Mouse (Mus musculus): ENCODE data around the gene Gm49369. TPM values are rescaled to one million over a fixed set of nuclear protein-coding genes. Genes with fewer than 3 reads are reported as not detected.
"Not testable (repeated sequence)": the region's sequence is repeated elsewhere in the genome, so short reads cannot be mapped to it uniquely, and the experiment has no call there.

The Gm49369 gene
- total RNA-seq, 2 experiments from 2014 or later, result 1.5 to 1.8 TPM

- H3K27ac ChIP-seq, result no peak overlapping the region
- no peak for DNase-seq
- TF ChIP-seq CTCF (IDR thresholded peaks at IDR 0.05), result peak; percentile 19; the same call in 1 of the 2 replicates
- intact Hi-C loops (cut with DNase I), result no loop called here
- H3K4me3 ChIP-seq, result no peak overlapping the region
Observed at GRCm38 (mm10) chr7:142407935-142408334, 25.5 kb upstream of the Gm49369 start.

- H3K27ac ChIP-seq; intact Hi-C loops (cut with DNase I); H3K4me3 ChIP-seq: not testable (repeated sequence)
Observed at GRCm38 (mm10) chr7:142405134-142405533, 22.7 kb upstream of the Gm49369 start.

GRCm38 (mm10) chr7:142403591-142403990 lies 21.1 kb upstream of the Gm49369 start:
- Histone ChIP-seq H3K4me3 (no peak overlapping the region), H3K27ac (no peak overlapping the region)
- intact Hi-C loops (cut with DNase I), result no loop called here
- no peak for DNase-seq
- TF ChIP-seq CTCF (IDR thresholded peaks at IDR 0.05), result no peak

More at GRCm38 (mm10) chr7:142405134-142405533, 22.7 kb upstream of the Gm49369 start:
- not testable (repeated sequence) for DNase-seq

- no peak for TF ChIP-seq CTCF (IDR thresholded peaks at IDR 0.05)
- intact Hi-C loops (cut with DNase I), result no loop called here
- DNase-seq, result no peak
- Histone ChIP-seq H3K4me3 (no peak overlapping the region), H3K27ac (no peak overlapping the region)
Observed at GRCm38 (mm10) chr7:142400750-142401142, 18.3 kb upstream of the Gm49369 start.

DNA sequence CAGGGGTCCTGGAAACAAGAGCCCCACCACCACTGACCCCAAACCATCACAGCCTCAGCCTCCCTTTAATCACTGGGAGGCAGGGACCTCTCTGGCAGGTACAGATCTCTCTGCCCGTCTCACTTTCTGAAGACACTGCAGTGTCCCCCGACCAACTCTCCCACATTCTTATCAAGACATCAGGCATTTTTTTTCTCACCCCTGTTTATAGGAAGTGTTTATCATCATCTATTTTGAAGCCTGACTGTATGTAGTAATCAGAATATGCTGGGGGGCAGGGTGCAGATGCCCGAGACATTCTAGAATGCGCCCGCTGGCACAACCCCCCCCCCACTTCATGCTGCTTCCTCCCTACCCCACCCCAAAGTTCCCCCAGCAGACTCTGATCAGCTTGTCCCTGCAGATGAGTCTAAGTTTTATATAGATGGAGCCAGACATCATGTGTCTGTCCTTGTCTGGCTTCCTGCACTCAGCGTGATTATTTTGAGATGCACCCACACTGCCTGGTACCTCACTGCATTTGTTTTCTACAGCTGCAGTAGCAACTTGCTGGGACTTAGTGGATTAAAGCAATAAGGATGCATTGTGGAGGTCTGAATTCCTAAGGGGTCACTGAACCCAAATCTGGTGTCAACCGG lies 17.8 kb upstream of the Gm49369 start:
- H3K4me3 ChIP-seq, result no peak overlapping the region
- no peak overlapping the region for H3K27ac ChIP-seq
- DNase-seq, result no peak
- no peak for TF ChIP-seq CTCF (IDR thresholded peaks at IDR 0.05)
- intact Hi-C loops (cut with DNase I), result no loop called here

DNA sequence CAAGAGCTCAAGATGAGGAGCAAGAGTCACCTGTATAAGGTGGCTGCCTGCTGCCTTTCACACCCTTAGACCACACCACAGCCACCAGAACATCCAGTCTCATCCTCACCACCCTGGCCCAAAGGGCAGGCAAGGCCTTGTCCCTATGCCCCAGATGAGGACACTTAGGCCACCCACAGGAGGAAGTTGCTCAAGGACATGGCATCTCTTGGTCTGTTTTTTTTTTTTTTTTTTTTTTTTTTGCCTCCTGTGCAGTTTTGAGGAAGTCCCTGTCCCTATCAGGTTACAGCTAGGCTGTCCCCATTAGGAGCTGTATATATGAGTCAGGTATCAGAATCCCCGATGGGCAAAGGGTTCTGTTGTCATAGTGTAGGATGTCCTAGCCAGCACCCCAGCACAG lies 16.8 kb upstream of the Gm49369 start:
- Histone ChIP-seq H3K4me3 (no peak overlapping the region), H3K27ac (peak overlapping the region; percentile 59; the same call in 1 of the 2 replicates)
- intact Hi-C loops (cut with DNase I), result no loop called here
- TF ChIP-seq CTCF (IDR thresholded peaks at IDR 0.05), result no peak
- DNase-seq, result no peak

DNA sequence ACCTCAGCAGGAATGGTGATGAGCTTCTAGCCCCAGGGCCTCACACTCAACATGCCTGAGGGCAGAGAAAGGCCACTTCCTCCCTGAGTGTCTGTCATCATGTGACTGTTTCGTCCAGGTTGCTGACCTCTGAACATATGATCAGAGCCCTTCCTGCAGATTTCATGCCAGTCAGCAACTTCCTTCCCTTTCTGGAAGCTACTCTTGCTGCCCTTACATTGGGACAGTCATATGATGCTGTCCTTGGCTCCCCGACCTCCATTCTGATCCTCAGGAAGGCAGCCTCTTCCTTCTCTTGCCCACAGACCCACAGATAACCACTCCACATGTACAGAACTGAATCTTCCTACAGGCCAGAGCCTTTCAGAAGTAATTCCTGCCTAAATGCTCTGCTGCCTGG lies 15.6 kb upstream of the Gm49369 start:
- no peak for TF ChIP-seq CTCF (IDR thresholded peaks at IDR 0.05)

GRCm38 (mm10) chr7:142396611-142397010 lies 14.1 kb upstream of the Gm49369 start:
- Histone ChIP-seq H3K27ac (no peak overlapping the region), H3K4me3 (no peak overlapping the region)
- TF ChIP-seq CTCF (IDR thresholded peaks at IDR 0.05), result no peak
- DNase-seq, result no peak
- intact Hi-C loops (cut with DNase I), result no loop called here

More for the DNA sequence above, 15.6 kb upstream of the Gm49369 start:
- no peak overlapping the region for H3K4me3 ChIP-seq
- DNase-seq, result no peak
- intact Hi-C loops (cut with DNase I), result no loop called here
- H3K27ac ChIP-seq, result peak overlapping the region; percentile 59

DNA sequence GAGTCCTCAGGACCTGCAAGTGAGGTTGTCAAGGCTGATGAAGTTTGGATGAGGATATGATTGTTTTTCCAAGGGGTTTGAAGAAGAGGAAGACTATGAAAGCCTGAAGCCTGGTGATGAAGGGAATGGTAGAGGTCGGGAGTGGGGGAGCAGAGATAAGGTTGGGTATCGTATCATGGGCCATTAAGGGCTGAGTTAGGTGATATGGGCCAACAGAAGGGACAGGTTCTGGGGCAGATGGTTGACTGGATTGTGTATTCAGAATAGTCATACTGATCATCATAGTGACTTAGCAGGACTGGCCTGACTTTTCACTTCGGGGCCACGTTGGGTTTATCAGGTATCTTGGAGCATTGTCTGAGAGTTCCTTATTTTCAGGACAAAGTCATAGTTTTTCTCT lies 13.0 kb upstream of the Gm49369 start:
- Histone ChIP-seq H3K4me3 (no peak overlapping the region), H3K27ac (peak overlapping the region; percentile 75)
- DNase-seq, result no peak
- TF ChIP-seq CTCF (IDR thresholded peaks at IDR 0.05), result no peak
- intact Hi-C loops (cut with DNase I), result no loop called here

DNA sequence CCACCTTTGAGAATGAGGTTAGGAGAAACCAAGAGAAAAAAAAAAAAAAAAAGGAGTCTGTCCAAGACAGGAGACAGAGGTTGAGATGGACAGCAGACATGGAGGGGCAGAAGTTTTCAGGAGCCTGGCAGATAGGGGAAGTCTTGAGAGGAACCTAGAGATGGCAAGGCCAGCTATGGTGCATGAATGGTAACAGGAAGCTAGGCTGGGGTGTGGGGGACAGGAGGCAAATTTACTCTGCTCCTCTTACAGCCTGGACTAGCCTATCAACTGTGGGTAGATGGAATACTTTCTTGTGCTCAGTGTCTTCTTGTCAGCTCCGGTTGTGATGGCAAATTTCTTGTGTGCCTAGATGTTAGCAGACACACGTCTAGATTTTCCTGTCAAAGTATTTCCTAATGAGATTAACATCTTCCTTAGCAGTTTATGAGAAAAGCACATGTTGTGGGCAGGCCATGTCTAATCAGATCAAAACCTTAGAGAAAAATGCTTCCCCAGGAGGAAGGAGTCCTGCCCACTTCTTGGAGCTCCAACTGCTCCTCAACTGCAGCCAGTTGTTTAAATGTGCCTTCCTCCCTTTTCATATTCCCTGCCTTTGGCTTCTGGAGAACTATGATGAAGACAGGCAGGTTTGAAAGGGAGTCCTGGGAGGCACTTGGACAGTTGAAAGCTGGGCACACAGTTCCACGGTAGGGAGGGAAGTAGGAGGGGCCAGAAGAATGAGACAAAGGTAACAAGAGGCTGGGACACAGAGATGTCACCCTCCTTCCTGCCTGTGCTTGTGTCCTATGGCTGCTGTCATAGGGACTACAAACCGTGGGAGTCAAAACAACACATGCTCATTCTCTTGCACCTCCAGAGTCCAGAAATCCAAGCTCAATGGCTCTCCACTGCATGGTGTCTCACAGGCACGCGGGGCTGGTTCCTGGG lies 12.1 kb upstream of the Gm49369 start:
- intact Hi-C loops (cut with DNase I), result no loop called here
- H3K4me3 ChIP-seq, result no peak overlapping the region
- DNase-seq, result peak; percentile 17
- peak overlapping the region; percentile 75 for H3K27ac ChIP-seq
- TF ChIP-seq CTCF (IDR thresholded peaks at IDR 0.05), result no peak

- Histone ChIP-seq H3K4me3 (no peak overlapping the region), H3K27ac (peak overlapping the region; percentile 75)
- peak; percentile 43 for DNase-seq
- no peak for TF ChIP-seq CTCF (IDR thresholded peaks at IDR 0.05)
- intact Hi-C loops (cut with DNase I), result no loop called here
Observed at GRCm38 (mm10) chr7:142393191-142393590, 10.7 kb upstream of the Gm49369 start.

DNA sequence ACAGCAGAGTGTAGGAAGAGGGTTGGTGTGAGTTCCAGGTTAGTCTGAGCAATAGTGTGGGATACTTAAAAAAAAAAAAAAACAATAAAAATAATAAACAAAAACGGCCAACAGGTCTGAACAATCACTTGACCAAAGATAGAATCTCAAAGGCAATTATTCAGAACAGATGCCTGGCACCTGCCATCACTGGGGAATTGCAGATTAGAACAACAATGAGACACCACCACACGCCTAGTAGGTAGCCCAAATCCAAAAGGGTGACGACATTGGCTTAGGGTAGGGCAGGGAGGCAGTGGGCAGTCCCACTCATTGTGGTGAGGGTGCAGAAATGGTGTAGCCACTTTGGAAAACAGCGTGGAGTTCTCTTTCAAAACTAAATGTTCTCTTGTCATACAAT lies 9.1 kb upstream of the Gm49369 start:
- TF ChIP-seq CTCF (IDR thresholded peaks at IDR 0.05), result no peak
- Histone ChIP-seq H3K27ac (peak overlapping the region; percentile 51), H3K4me3 (no peak overlapping the region)
- DNase-seq, result no peak
- intact Hi-C loops (cut with DNase I), result no loop called here

DNA sequence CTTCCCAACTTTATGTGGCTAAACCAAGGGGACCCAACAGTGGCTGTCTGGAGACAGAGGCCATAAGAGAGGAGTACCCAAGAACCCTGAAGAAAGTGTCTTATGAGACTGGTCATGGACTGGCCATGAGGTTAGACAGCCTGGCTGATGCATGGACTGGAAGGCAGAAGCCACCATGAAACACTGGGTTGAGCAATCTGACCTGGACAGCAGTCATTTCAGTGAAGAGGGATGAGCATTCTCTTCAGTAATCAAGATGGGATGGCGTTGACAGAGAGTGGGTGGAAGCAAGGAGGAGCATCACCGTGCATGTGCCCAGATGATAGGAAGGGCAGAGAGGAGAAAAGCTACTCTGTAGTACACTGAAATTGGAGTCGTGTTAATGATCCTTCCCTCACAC lies 8.6 kb upstream of the Gm49369 start:
- TF ChIP-seq CTCF (IDR thresholded peaks at IDR 0.05), result no peak

More for the DNA sequence above, 8.6 kb upstream of the Gm49369 start:
- Histone ChIP-seq H3K27ac (peak overlapping the region; percentile 38), H3K4me3 (no peak overlapping the region)
- peak; percentile 18 for DNase-seq
- intact Hi-C loops (cut with DNase I), result no loop called here
